7 mouse cellular contexts compared by ENCODE assay signal in the genomic region with DNA sequence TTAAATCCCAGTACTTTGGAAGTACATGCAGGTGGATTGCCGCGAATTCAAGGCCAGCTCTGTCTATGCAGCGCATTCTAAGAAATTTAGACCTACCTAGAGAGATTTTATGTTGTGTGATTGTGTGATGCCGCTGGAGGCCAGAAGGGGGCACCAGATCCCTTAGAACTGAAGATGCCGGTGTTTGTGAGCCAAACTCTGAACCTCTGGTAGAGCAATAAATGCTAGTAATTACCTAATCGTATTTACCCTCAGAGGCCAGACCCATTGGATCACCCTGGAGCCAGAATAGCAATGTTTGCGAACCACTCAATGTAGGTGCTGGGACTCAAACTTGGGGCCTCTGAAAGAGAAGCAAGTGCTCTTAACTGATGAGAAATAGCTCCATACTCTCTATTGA. TPM values are rescaled to one million over a fixed set of nuclear protein-coding genes. Genes with fewer than 3 reads are reported as not detected.
DNase-seq lines count a peak whose midpoint lies in the region; ATAC-seq and TF ChIP-seq lines count a peak whose summit lies in the region.

No protein-coding gene starts in this region.

- no peak overlapping the region for H3K27ac ChIP-seq in layer of hippocampus, adult 2 months

- ATAC-seq in CD4-positive, CD25-positive, alpha-beta regulatory T cell, adult 4 months: peak; percentile 95

- no peak overlapping the region for H3K4me3 ChIP-seq in layer of hippocampus, adult 2 months

- peak; percentile 66 for DNase-seq in Muller cell, postnatal 12 days (ENCODE audit: inconsistent ontology term)
- DNase-seq in cerebellum, adult 9-11 months: peak; percentile 54
- DNase-seq in gastrocnemius, postnatal 25 days: peak; percentile 36
- peak; percentile 43 to 72 for DNase-seq in layer of hippocampus, adult 2 months (ENCODE audit: low spot score in 2 of 2)
- peak; percentile 85 for DNase-seq in lung, postnatal 14 days
- peak; percentile 79 for DNase-seq in right cerebral cortex, postnatal 4 days

- TF ChIP-seq CTCF in layer of hippocampus, adult 2 months (conservative IDR thresholded peaks at IDR 0.05): peak; percentile 92

RNA-seq across cellular contexts. Expression of a gene that starts 11.4 kb away (rescaled TPM):
- polyA plus RNA-seq in CD4-positive, CD25-positive, alpha-beta regulatory T cell, adult 4 months (2017; shearing (Covaris generic)): 100 to 1,000 TPM; 326 to 346 TPM
- total RNA-seq in gastrocnemius, postnatal 25 days (2021): 10 to 100 TPM; 44.2 to 49.7 TPM
- 10 to 100 TPM; 11.5 to 12.5 TPM for total RNA-seq in layer of hippocampus, adult 2 months (2021)

RNA-seq across cellular contexts. Expression of a gene that starts 12.2 kb away (rescaled TPM):
- 10 to 100 TPM in 1 of 2 experiments, 1 to 10 TPM in 1; 5.6 to 11.6 TPM for polyA plus RNA-seq in CD4-positive, CD25-positive, alpha-beta regulatory T cell, adult 4 months (2017; shearing (Covaris generic))
- 10 to 100 TPM; 12.3 to 16.4 TPM for total RNA-seq in gastrocnemius, postnatal 25 days (2021)
- 10 to 100 TPM; 24.2 to 30.3 TPM for total RNA-seq in layer of hippocampus, adult 2 months (2021)

RNA-seq across cellular contexts. Expression of a gene that starts 21.6 kb away (rescaled TPM):
- 10 to 100 TPM; 66.7 to 70.3 TPM for polyA plus RNA-seq in CD4-positive, CD25-positive, alpha-beta regulatory T cell, adult 4 months (2017; shearing (Covaris generic))
- 10 to 100 TPM; 97.2 to 99.9 TPM for total RNA-seq in gastrocnemius, postnatal 25 days (2021)
- total RNA-seq in layer of hippocampus, adult 2 months (2021): 1 to 10 TPM; 3.9 to 4.6 TPM

RNA-seq across cellular contexts. Expression of a gene that starts 35.1 kb away (rescaled TPM):
- polyA plus RNA-seq in CD4-positive, CD25-positive, alpha-beta regulatory T cell, adult 4 months (2017; shearing (Covaris generic)): 100 to 1,000 TPM; 141 to 148 TPM
- 10 to 100 TPM; 23.8 to 28.8 TPM for total RNA-seq in gastrocnemius, postnatal 25 days (2021)
- total RNA-seq in layer of hippocampus, adult 2 months (2021): 10 to 100 TPM; 74.7 to 86.1 TPM

RNA-seq across cellular contexts. Expression of a gene that starts 37.5 kb away (rescaled TPM):
- 100 to 1,000 TPM; 222 to 239 TPM for polyA plus RNA-seq in CD4-positive, CD25-positive, alpha-beta regulatory T cell, adult 4 months (2017; shearing (Covaris generic))
- total RNA-seq in gastrocnemius, postnatal 25 days (2021): 100 to 1,000 TPM; 113 to 118 TPM
- 100 to 1,000 TPM; 172 to 195 TPM for total RNA-seq in layer of hippocampus, adult 2 months (2021)

Comparison
In these comparisons a context has a peak if more than half of its experiments do, and no peak if none do; other contexts are left out.
1. RNA of a gene that starts 21.6 kb away (total RNA-seq): 97.2 to 99.9 TPM in gastrocnemius, postnatal 25 days; 3.9 to 4.6 TPM in layer of hippocampus, adult 2 months; every median in the first group is over 10 times any median in the second.
2. Peak in every context shown above with its lines, with median percentiles within 50 percentile points of each other: DNase-seq.